Mouse (Mus musculus) cerebellum, adult 9-10 months (tissue): Measurements from ENCODE around the gene Epop.
"Not testable (repeated sequence)": the region's sequence is repeated elsewhere in the genome, so short reads cannot be mapped to it uniquely, and the experiment has no call there.

ENCODE experiments used
- DNase-seq: peaks from one replicate; pipeline ENCODE4 v3.0.0; 2022

The Epop gene

GRCm38 (mm10) chr11:97659990-97660714, 30.6 kb upstream of the Epop start:
- peak; percentile 83 for DNase-seq

GRCm38 (mm10) chr11:97659267-97659989, 29.9 kb upstream of the Epop start:
- DNase-seq: no peak

- DNase-seq: no peak
Measured at GRCm38 (mm10) chr11:97658751-97659266, 29.3 kb upstream of the Epop start.

GRCm38 (mm10) chr11:97657967-97658366, 28.5 kb upstream of the Epop start:
- not testable (repeated sequence) for DNase-seq

- no peak for DNase-seq
Measured at GRCm38 (mm10) chr11:97657184-97657945, 27.9 kb upstream of the Epop start.

GRCm38 (mm10) chr11:97656269-97656971, 26.9 kb upstream of the Epop start:
- no peak for DNase-seq

GRCm38 (mm10) chr11:97654210-97654609, 24.7 kb upstream of the Epop start:
- DNase-seq: no peak

GRCm38 (mm10) chr11:97653376-97653775, 23.9 kb upstream of the Epop start:
- DNase-seq: not testable (repeated sequence)

GRCm38 (mm10) chr11:97650341-97650740, 20.8 kb upstream of the Epop start:
- DNase-seq: peak; percentile 75

- not testable (repeated sequence) for DNase-seq
Measured at GRCm38 (mm10) chr11:97648541-97648940, 19.0 kb upstream of the Epop start.

- DNase-seq: peak; percentile 81
Measured at GRCm38 (mm10) chr11:97644834-97645233, 15.3 kb upstream of the Epop start.

GRCm38 (mm10) chr11:97643380-97644055, 14.0 kb upstream of the Epop start:
- no peak for DNase-seq

- no peak for DNase-seq
Measured at GRCm38 (mm10) chr11:97642746-97643145, 13.2 kb upstream of the Epop start.

- DNase-seq: no peak
Measured at GRCm38 (mm10) chr11:97641668-97642067, 12.2 kb upstream of the Epop start.

- no peak for DNase-seq
Measured at GRCm38 (mm10) chr11:97635468-97636019, 6.0 kb upstream of the Epop start.

GRCm38 (mm10) chr11:97632440-97632839, 2.9 kb upstream of the Epop start:
- DNase-seq: not testable (repeated sequence)

GRCm38 (mm10) chr11:97631938-97632337, 2.4 kb upstream of the Epop start:
- DNase-seq: peak; percentile 80

- DNase-seq: no peak
Measured at GRCm38 (mm10) chr11:97631500-97631899, 2.0 kb upstream of the Epop start.

- no peak for DNase-seq
Measured at GRCm38 (mm10) chr11:97631046-97631445, 1.5 kb upstream of the Epop start.

- no peak for DNase-seq
Measured at GRCm38 (mm10) chr11:97628568-97629518, 659 bp downstream of the Epop start.

GRCm38 (mm10) chr11:97628303-97628567, 1.3 kb downstream of the Epop start:
- no peak for DNase-seq
